Mouse (Mus musculus): ENCODE measurements around the gene Cd69.

GRCm38 (mm10) chr6:129304180-129304579 is 28.9 kb upstream of the Cd69 start:
- no peak for TF ChIP-seq EP300 (IDR thresholded peaks at IDR 0.05; ENCODE audit: low read depth)
- TF ChIP-seq CTCF (IDR thresholded peaks at IDR 0.05; ENCODE audit: low read depth) = no peak
